Mouse (Mus musculus): ENCODE results near the gene Atg4a-ps. TPM values are rescaled to one million over a fixed set of nuclear protein-coding genes. Genes with fewer than 3 reads are reported as not detected.
"Not testable (repeated sequence)": the region's sequence is repeated elsewhere in the genome, so short reads cannot be mapped to it uniquely, and the experiment has no call there.

Gene Atg4a-ps
- 0.09 and 0.77 TPM in 2 replicates for polyA plus RNA-seq (2015; fragmentation: Nextera tagmentation; extraction: Ambion mirVana)

DNA sequence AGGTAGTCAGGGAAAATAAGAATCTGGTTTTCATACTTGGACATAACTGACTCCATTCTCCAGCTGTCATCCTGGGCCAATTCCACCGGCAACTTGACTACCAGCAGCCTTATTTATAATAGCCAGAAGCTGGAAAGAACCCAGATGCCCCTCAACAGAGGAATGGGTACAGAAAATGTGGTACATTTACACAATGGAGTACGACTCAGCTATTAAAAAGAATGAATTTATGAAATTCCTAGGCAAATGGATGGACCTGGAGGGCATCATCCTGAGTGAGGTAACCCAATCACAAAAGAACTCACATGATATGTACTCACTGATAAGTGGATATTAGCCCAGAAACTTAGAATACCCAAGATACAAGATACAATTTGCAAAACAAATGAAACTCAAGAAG is at the start of gene Atg4a-ps:
Gene Atg4a-ps (minus strand): TSS at position 101 of the 400 bp plus-strand sequence.
- not testable (repeated sequence) for H3K9ac ChIP-seq (ENCODE audit: low read length); H3K27me3 ChIP-seq (ENCODE audit: control insufficient read depth, insufficient read depth, low read length); H3K4me2 ChIP-seq (ENCODE audit: low read depth, low read length); H3K27ac ChIP-seq (ENCODE audit: low read length); H3K4me1 ChIP-seq (ENCODE audit: control insufficient read depth, insufficient read depth, low read length); H3K36me3 ChIP-seq (ENCODE audit: control insufficient read depth, insufficient read depth); H3K9me3 ChIP-seq (replicated peaks; ENCODE audit: control insufficient read depth, low read length); ATAC-seq (replicated peaks; ENCODE audit: extremely low read depth, insufficient read depth, low FRiP score); H3K4me3 ChIP-seq (ENCODE audit: low read length)
- 79% methylated on average over 2 of the region's 2 CpGs for WGBS

DNA sequence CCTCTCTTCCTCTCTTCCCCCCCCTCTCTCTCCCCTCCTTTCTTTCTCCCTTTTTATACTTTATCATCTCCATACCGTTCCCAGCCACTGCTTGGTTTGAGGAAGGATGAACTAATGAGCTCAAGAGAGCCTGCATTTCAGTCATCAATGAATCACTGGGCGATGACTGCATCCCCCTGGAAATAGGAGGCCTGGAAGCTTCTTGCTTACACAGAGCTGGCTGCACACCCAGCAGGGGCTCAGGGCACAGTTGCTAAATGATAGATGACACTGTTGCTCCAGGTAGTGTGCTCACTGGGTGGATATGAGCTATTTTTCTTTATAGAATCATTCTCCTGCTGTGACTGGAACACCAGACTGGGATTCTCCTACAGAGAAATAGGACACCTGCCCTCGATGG is 49.7 kb upstream of the Atg4a-ps start:
- Histone ChIP-seq H3K36me3 (ENCODE audit: control insufficient read depth, insufficient read depth) (no peaks in the 10 kb centered on the region), H3K9me3 (replicated peaks; ENCODE audit: control insufficient read depth, low read length) (no peaks in the 10 kb centered on the region), H3K27ac (ENCODE audit: low read length) (no peak overlapping the region), H3K4me2 (ENCODE audit: low read depth, low read length) (no peak overlapping the region), H3K4me1 (ENCODE audit: control insufficient read depth, insufficient read depth, low read length) (no peaks in the 10 kb centered on the region), H3K9ac (ENCODE audit: low read length) (no peak overlapping the region), H3K4me3 (ENCODE audit: low read length) (no peak overlapping the region), H3K27me3 (ENCODE audit: control insufficient read depth, insufficient read depth, low read length) (no peaks in the 10 kb centered on the region)
- WGBS, result 57% methylated on average over 3 of the region's 3 CpGs
- ATAC-seq (replicated peaks; ENCODE audit: extremely low read depth, insufficient read depth, low FRiP score), result no peak

DNA sequence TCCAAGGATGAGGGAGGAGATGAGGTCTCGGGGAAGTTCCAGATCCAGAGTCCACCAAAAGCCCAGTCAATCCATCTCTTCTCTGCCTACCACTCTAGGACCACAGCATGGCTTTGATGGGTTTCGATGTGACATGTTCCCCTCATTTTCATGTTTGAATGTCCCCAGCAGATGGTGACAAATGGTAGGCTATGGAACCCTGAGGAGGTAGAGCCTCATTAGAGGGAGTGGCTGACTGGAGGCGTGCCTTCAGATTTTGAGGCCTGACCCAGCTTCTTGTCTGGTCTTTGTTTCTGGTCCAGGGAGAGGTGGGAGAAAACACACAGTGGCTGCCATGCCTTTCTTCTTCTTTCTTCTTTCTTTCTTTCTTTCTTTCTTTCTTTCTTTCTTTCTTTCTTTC is 44.6 kb upstream of the Atg4a-ps start:
- Histone ChIP-seq H3K9ac (ENCODE audit: low read length) (no peak overlapping the region), H3K4me3 (ENCODE audit: low read length) (no peak overlapping the region), H3K4me2 (ENCODE audit: low read depth, low read length) (no peak overlapping the region), H3K36me3 (ENCODE audit: control insufficient read depth, insufficient read depth) (no peaks in the 10 kb centered on the region), H3K9me3 (replicated peaks; ENCODE audit: control insufficient read depth, low read length) (no peaks in the 10 kb centered on the region), H3K27ac (ENCODE audit: low read length) (no peak overlapping the region), H3K27me3 (ENCODE audit: control insufficient read depth, insufficient read depth, low read length) (no peaks in the 10 kb centered on the region), H3K4me1 (ENCODE audit: control insufficient read depth, insufficient read depth, low read length) (no peaks in the 10 kb centered on the region)
- 69% methylated on average over 3 of the region's 3 CpGs for WGBS
- ATAC-seq (replicated peaks; ENCODE audit: extremely low read depth, insufficient read depth, low FRiP score), result no peak

DNA sequence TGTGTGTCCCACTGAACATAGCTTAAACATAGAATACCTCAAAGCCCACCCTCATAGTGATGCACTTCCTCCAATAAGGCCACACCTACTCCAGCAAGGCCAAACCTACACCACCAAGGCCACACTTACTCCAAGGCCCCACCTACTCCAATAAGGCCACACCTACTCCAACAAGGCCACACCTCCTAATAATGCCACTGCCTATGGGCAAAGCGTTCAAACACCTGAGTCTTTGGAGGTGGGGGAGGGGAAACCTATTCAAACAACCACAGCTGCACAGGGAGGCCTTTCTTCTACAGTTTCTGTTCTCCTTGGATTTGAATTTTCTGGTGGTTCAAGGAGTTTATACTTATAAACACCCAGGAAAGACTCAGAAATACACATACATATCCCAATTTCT is 43.2 kb upstream of the Atg4a-ps start:
- ATAC-seq (replicated peaks; ENCODE audit: extremely low read depth, insufficient read depth, low FRiP score), result no peak

DNA sequence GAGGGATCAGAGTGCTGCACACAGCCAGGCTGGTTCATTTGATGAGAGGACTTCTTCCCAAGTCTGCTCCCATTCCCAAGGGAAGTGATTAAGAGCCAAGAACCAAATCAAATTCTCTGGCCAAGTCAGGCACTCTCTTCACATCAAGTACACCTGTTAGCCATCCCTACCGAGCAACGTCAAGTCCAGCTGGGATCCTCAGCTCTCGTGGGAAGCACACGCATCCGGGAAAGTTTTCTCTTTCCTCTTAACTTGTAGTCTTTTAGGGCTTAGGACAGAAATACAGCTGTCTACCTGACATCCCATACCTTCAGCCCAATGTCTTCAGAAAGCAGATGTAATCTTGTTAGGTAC is 38.1 kb upstream of the Atg4a-ps start:
- 34% methylated on average over 5 of the region's 5 CpGs for WGBS
- Histone ChIP-seq H3K4me2 (ENCODE audit: low read depth, low read length) (no peak overlapping the region), H3K27me3 (ENCODE audit: control insufficient read depth, insufficient read depth, low read length) (peaks cover 5% of the 10 kb centered on the region; the same call in 1 of the 2 replicates), H3K27ac (ENCODE audit: low read length) (no peak overlapping the region), H3K4me3 (ENCODE audit: low read length) (no peak overlapping the region), H3K4me1 (ENCODE audit: control insufficient read depth, insufficient read depth, low read length) (no peaks in the 10 kb centered on the region), H3K9ac (ENCODE audit: low read length) (no peak overlapping the region), H3K36me3 (ENCODE audit: control insufficient read depth, insufficient read depth) (no peaks in the 10 kb centered on the region), H3K9me3 (replicated peaks; ENCODE audit: control insufficient read depth, low read length) (no peaks in the 10 kb centered on the region)
- no peak for ATAC-seq (replicated peaks; ENCODE audit: extremely low read depth, insufficient read depth, low FRiP score)

More for the DNA sequence above, 43.2 kb upstream of the Atg4a-ps start:
- Histone ChIP-seq H3K27me3 (ENCODE audit: control insufficient read depth, insufficient read depth, low read length) (peaks cover 3% of the 10 kb centered on the region; the same call in 1 of the 2 replicates), H3K9ac (ENCODE audit: low read length) (no peak overlapping the region), H3K4me2 (ENCODE audit: low read depth, low read length) (no peak overlapping the region), H3K27ac (ENCODE audit: low read length) (no peak overlapping the region), H3K4me3 (ENCODE audit: low read length) (no peak overlapping the region), H3K36me3 (ENCODE audit: control insufficient read depth, insufficient read depth) (no peaks in the 10 kb centered on the region), H3K4me1 (ENCODE audit: control insufficient read depth, insufficient read depth, low read length) (no peaks in the 10 kb centered on the region), H3K9me3 (replicated peaks; ENCODE audit: control insufficient read depth, low read length) (no peaks in the 10 kb centered on the region)
- 67% methylated on average over 1 of the region's 1 CpGs for WGBS

DNA sequence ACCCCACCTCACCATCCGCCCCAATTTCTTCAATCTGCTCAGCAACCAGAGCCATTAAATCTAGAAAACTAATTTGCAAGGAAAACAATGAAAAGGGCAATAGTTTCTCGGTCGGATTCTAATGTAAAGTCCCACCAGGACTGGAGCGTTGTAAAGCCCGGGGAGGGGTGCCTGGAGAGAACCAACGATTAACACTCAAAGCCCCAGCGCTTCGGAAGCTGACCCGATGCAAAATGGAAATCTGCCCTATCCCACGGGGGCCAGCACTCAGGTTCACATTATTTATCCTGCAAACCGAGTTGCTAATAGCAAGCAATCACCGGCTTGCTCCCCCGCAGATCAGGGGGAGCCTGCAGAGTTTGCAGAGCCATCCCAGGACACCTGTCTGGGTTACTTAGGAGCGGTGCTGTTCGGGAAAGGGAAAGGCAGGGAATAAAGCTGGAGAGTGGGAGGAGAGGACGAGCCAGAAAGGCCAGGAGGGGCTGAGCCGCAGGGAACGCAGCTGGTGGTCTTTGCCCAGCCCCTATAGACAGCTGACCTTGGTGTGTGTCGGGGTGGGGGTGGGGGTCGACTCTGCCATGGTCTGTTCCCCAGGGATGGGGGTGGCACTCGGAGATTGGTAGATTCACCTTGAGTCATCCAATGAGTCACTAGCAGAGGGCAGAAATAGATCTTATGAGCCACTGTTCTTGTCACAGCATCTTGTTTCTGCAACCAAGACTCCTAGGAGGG is 37.5 kb upstream of the Atg4a-ps start:
- no peaks in the 10 kb centered on the region for H3K4me1 ChIP-seq (ENCODE audit: control insufficient read depth, insufficient read depth, low read length)
- WGBS, result 11% methylated on average over 21 of the region's 21 CpGs
- no peaks in the 10 kb centered on the region for H3K9me3 ChIP-seq (replicated peaks; ENCODE audit: control insufficient read depth, low read length)
- ATAC-seq (replicated peaks; ENCODE audit: extremely low read depth, insufficient read depth, low FRiP score), result no peak
- H3K4me2 ChIP-seq (ENCODE audit: low read depth, low read length), result no peak overlapping the region
- peaks cover 5% of the 10 kb centered on the region; the same call in 1 of the 2 replicates for H3K27me3 ChIP-seq (ENCODE audit: control insufficient read depth, insufficient read depth, low read length)
- no peaks in the 10 kb centered on the region for H3K36me3 ChIP-seq (ENCODE audit: control insufficient read depth, insufficient read depth)
- H3K27ac ChIP-seq (ENCODE audit: low read length), result no peak overlapping the region
- no peak overlapping the region for H3K4me3 ChIP-seq (ENCODE audit: low read length)
- no peak overlapping the region for H3K9ac ChIP-seq (ENCODE audit: low read length)

DNA sequence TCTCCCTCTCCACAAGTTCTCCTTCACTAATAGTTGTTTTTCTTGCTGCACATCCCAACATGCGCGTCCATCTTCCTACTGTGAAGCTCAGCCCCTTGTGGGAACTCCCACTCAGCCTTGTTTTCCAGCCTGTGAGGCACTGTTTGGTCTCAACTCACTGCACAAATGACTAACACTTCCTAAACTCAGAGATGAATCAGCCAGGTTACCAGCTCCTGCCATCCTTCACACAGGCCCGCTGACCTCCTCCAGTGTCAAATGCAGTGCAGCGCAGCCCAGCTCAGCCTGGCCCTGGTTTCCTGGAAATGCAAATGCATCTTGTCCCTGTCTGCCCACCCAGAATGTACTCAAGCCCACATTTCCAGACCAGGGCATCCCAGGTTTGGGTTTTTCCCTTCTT is 36.6 kb upstream of the Atg4a-ps start:
- H3K9me3 ChIP-seq (replicated peaks; ENCODE audit: control insufficient read depth, low read length), result no peaks in the 10 kb centered on the region
- H3K4me1 ChIP-seq (ENCODE audit: control insufficient read depth, insufficient read depth, low read length), result no peaks in the 10 kb centered on the region
- no peak for ATAC-seq (replicated peaks; ENCODE audit: extremely low read depth, insufficient read depth, low FRiP score)
- peaks cover 5% of the 10 kb centered on the region; the same call in 1 of the 2 replicates for H3K27me3 ChIP-seq (ENCODE audit: control insufficient read depth, insufficient read depth, low read length)
- H3K4me2 ChIP-seq (ENCODE audit: low read depth, low read length), result no peak overlapping the region
- 43% methylated on average over 4 of the region's 4 CpGs for WGBS
- H3K36me3 ChIP-seq (ENCODE audit: control insufficient read depth, insufficient read depth), result no peaks in the 10 kb centered on the region
- no peak overlapping the region for H3K4me3 ChIP-seq (ENCODE audit: low read length)
- H3K27ac ChIP-seq (ENCODE audit: low read length), result no peak overlapping the region
- no peak overlapping the region for H3K9ac ChIP-seq (ENCODE audit: low read length)

DNA sequence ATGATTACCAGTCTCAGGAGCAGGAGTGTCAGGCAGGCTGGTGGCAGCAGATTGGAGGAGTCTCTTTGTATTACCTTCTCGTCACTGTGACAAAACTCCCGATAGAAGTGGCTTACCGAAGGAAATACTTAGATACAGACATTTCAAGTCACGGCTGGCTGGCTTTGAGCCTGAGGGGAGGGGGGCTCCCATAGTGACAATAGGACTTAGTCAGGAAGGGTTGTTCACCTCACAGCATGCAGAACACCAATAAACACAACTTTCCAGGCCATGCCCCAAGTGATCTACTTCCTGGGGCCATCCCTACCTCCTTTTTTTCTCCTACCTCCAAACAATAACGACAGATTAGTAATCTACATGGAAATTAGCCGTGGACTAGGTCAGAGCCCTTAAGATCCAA is 32.9 kb upstream of the Atg4a-ps start:
- ATAC-seq (replicated peaks; ENCODE audit: extremely low read depth, insufficient read depth, low FRiP score), result no peak
- no peaks in the 10 kb centered on the region for H3K27me3 ChIP-seq (ENCODE audit: control insufficient read depth, insufficient read depth, low read length)
- WGBS, result 44% methylated on average over 6 of the region's 6 CpGs

DNA sequence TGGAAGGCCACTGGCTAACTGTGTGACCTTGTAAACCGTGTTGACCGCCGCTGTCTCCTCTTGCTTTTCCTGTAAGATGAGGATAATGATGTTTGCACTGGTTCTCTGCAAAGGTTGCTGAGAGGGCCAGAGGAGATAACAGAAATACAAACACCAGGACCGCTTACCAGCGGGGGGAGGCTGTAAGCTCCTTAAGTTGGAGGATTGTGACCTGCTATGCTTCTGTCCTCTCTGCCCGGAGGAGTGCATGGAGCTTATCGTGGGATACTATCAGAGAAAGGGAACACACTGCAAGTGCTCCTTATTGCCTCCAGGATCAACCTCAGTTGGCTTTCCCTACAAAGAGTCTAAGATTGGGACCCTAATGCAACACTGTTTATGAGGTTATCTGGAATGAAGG is 26.8 kb upstream of the Atg4a-ps start:
- no peaks in the 10 kb centered on the region for H3K27me3 ChIP-seq (ENCODE audit: control insufficient read depth, insufficient read depth, low read length)
- 11% methylated on average over 7 of the region's 7 CpGs for WGBS
- no peak overlapping the region for H3K27ac ChIP-seq (ENCODE audit: low read length)
- H3K9ac ChIP-seq (ENCODE audit: low read length), result no peak overlapping the region
- H3K4me2 ChIP-seq (ENCODE audit: low read depth, low read length), result no peak overlapping the region
- H3K4me3 ChIP-seq (ENCODE audit: low read length), result no peak overlapping the region
- no peak for ATAC-seq (replicated peaks; ENCODE audit: extremely low read depth, insufficient read depth, low FRiP score)
- no peaks in the 10 kb centered on the region for H3K4me1 ChIP-seq (ENCODE audit: control insufficient read depth, insufficient read depth, low read length)
- H3K36me3 ChIP-seq (ENCODE audit: control insufficient read depth, insufficient read depth), result no peaks in the 10 kb centered on the region
- peaks cover 5% of the 10 kb centered on the region for H3K9me3 ChIP-seq (replicated peaks; ENCODE audit: control insufficient read depth, low read length)

More for the DNA sequence above, 32.9 kb upstream of the Atg4a-ps start:
- no peak overlapping the region for H3K27ac ChIP-seq (ENCODE audit: low read length)
- H3K4me3 ChIP-seq (ENCODE audit: low read length), result no peak overlapping the region
- H3K36me3 ChIP-seq (ENCODE audit: control insufficient read depth, insufficient read depth), result no peaks in the 10 kb centered on the region
- H3K9ac ChIP-seq (ENCODE audit: low read length), result no peak overlapping the region
- no peak overlapping the region for H3K4me2 ChIP-seq (ENCODE audit: low read depth, low read length)
- no peaks in the 10 kb centered on the region for H3K9me3 ChIP-seq (replicated peaks; ENCODE audit: control insufficient read depth, low read length)
- no peaks in the 10 kb centered on the region for H3K4me1 ChIP-seq (ENCODE audit: control insufficient read depth, insufficient read depth, low read length)

All from heart, embryonic 16.5 days (tissue).